Mouse (Mus musculus) ES-E14 (cell line): ENCODE data around the gene Fgf11.

ENCODE experiments used
- CHD2 ChIP-seq: IDR thresholded peaks from 2 replicates; pipeline ENCODE4 v1.6.1; 2014; ENCODE audit warnings: mild to moderate bottlenecking, low read depth, low read length, inconsistent platforms
- HCFC1 ChIP-seq: IDR thresholded peaks from 2 replicates; pipeline ENCODE4 v1.6.1; 2012; ENCODE audit warnings: low read length, inconsistent platforms, borderline replicate concordance; ENCODE audit not compliant: insufficient read depth
- MAFK ChIP-seq: IDR thresholded peaks from 2 replicates; pipeline ENCODE4 v1.6.1; 2014; ENCODE audit warnings: mild to moderate bottlenecking, low read depth, low read length, inconsistent platforms; ENCODE audit not compliant: insufficient read depth
- ZC3H11A ChIP-seq: IDR thresholded peaks from 2 replicates; pipeline ENCODE4 v1.6.1; 2012; ENCODE audit warnings: low read depth, mild to moderate bottlenecking, inconsistent platforms, low read length, borderline replicate concordance
- ZNF384 ChIP-seq: IDR thresholded peaks from 2 replicates; pipeline ENCODE4 v1.6.1; 2012; ENCODE audit warnings: low read depth, low read length, inconsistent platforms

GRCm38 (mm10) chr11:69801379-69801977 lies at the start of gene Fgf11:
- TF ChIP-seq MAFK, result no peak
- no peak for TF ChIP-seq ZNF384
- TF ChIP-seq ZC3H11A, result no peak
- no peak for TF ChIP-seq CHD2
- no peak for TF ChIP-seq HCFC1
